Mouse (Mus musculus) hindbrain, embryonic 10.5 days (tissue): ENCODE measurements around the gene Vav1. TPM values are rescaled to one million over a fixed set of nuclear protein-coding genes. Genes with fewer than 3 reads are reported as not detected.
A peak's percentile ranks its signal among the peaks of the same experiment; 100 is the strongest.

ENCODE experiments used
- DNase-seq: peaks from one replicate; pipeline ENCODE4 v3.0.0-alpha.2; 2017; ENCODE audit warnings: low spot score
- H3K27ac ChIP-seq: fragments of 300-500 bp; sonication (generic); 2 replicates; pipeline ENCODE4 v1.5.1; 2016; ENCODE audit warnings: mild to moderate bottlenecking, moderate library complexity
- H3K27me3 ChIP-seq: fragments of 300-500 bp; sonication (generic); 2 replicates; pipeline ENCODE4 v1.6.1; 2016; ENCODE audit warnings: mild to moderate bottlenecking; ENCODE audit not compliant: poor library complexity, insufficient read depth, severe bottlenecking
- H3K36me3 ChIP-seq: fragments of 300-500 bp; sonication (generic); 2 replicates; pipeline ENCODE4 v1.6.1; 2016; ENCODE audit warnings: mild to moderate bottlenecking, moderate library complexity
- H3K4me1 ChIP-seq: fragments of 300-500 bp; sonication (generic); replicated peaks from 2 replicates; pipeline ENCODE4 v1.6.1; 2016; ENCODE audit warnings: mild to moderate bottlenecking
- H3K4me3 ChIP-seq: fragments of 300-500 bp; sonication (generic); 2 replicates; pipeline ENCODE4 v1.5.1; 2016; ENCODE audit warnings: mild to moderate bottlenecking, moderate library complexity
- H3K9me3 ChIP-seq: fragments of 300-500 bp; sonication (generic); 2 replicates; pipeline ENCODE4 v1.6.1; 2016; ENCODE audit warnings: mild to moderate bottlenecking, moderate library complexity
- WGBS: fragments of 180-500 bp; shearing (Covaris S2); methylation state at CpG from one replicate; pipeline ENCODE4 v1.1.7; 2016; 5-methylcytosine and 5-hydroxymethylcytosine counted together
- polyA plus RNA-seq: library from polyadenylated mRNA; unstranded; fragments of >200 nt; fragmentation: Nextera tagmentation; extraction: Ambion mirVana; gene quantifications from 2 replicates; pipeline ENCODE4 v1.2.1, GENCODE M21; 2016

Vav1 gene
- polyA plus RNA-seq, 1 experiment from 2014 or later, result 2.2 TPM

GRCm38 (mm10) chr17:57259742-57260141, 19.2 kb upstream of the Vav1 start:
- WGBS, result 95% methylated on average over 8 of the region's 8 CpGs
- Histone ChIP-seq H3K9me3 (no peaks in the 10 kb centered on the region), H3K27me3 (no peaks in the 10 kb centered on the region), H3K4me3 (no peak overlapping the region), H3K36me3 (peaks cover 97% of the 10 kb centered on the region), H3K27ac (no peak overlapping the region), H3K4me1 (peaks cover 1% of the 10 kb centered on the region; the same call in 1 of the 2 replicates)
- no peak for DNase-seq

GRCm38 (mm10) chr17:57260351-57260750, 18.5 kb upstream of the Vav1 start:
- H3K36me3 ChIP-seq, result peaks cover 91% of the 10 kb centered on the region

GRCm38 (mm10) chr17:57261286-57261685, 17.6 kb upstream of the Vav1 start:
- Histone ChIP-seq H3K4me3 (no peak overlapping the region), H3K4me1 (peaks cover 10% of the 10 kb centered on the region), H3K27ac (no peak overlapping the region), H3K27me3 (no peaks in the 10 kb centered on the region), H3K36me3 (peaks cover 81% of the 10 kb centered on the region), H3K9me3 (no peaks in the 10 kb centered on the region)
- DNase-seq, result no peak
- 94% methylated on average over 4 of the region's 4 CpGs for WGBS

More at GRCm38 (mm10) chr17:57260351-57260750, 18.5 kb upstream of the Vav1 start:
- Histone ChIP-seq H3K4me1 (peaks cover 7% of the 10 kb centered on the region), H3K4me3 (no peak overlapping the region), H3K27ac (no peak overlapping the region), H3K27me3 (no peaks in the 10 kb centered on the region), H3K9me3 (no peaks in the 10 kb centered on the region)
- 96% methylated on average over 9 of the region's 9 CpGs for WGBS
- no peak for DNase-seq

GRCm38 (mm10) chr17:57261796-57262195, 17.1 kb upstream of the Vav1 start:
- Histone ChIP-seq H3K27me3 (no peaks in the 10 kb centered on the region), H3K4me1 (peaks cover 10% of the 10 kb centered on the region), H3K36me3 (peaks cover 76% of the 10 kb centered on the region), H3K9me3 (no peaks in the 10 kb centered on the region), H3K27ac (no peak overlapping the region), H3K4me3 (no peak overlapping the region)
- DNase-seq, result no peak
- WGBS, result 53% methylated on average over 1 of the region's 1 CpGs

GRCm38 (mm10) chr17:57262901-57263550, 15.9 kb upstream of the Vav1 start:
- DNase-seq, result no peak

GRCm38 (mm10) chr17:57264164-57264563, 14.7 kb upstream of the Vav1 start:
- Histone ChIP-seq H3K27me3 (no peaks in the 10 kb centered on the region), H3K36me3 (peaks cover 54% of the 10 kb centered on the region), H3K27ac (no peak overlapping the region), H3K9me3 (no peaks in the 10 kb centered on the region), H3K4me3 (no peak overlapping the region), H3K4me1 (peaks cover 10% of the 10 kb centered on the region)
- WGBS, result 92% methylated on average over 2 of the region's 2 CpGs
- no peak for DNase-seq

More at GRCm38 (mm10) chr17:57262901-57263550, 15.9 kb upstream of the Vav1 start:
- no peaks in the 10 kb centered on the region for H3K27me3 ChIP-seq
- H3K4me3 ChIP-seq, result no peak overlapping the region
- WGBS, result 91% methylated on average over 17 of the region's 17 CpGs
- no peak overlapping the region for H3K27ac ChIP-seq
- peaks cover 10% of the 10 kb centered on the region for H3K4me1 ChIP-seq
- no peaks in the 10 kb centered on the region for H3K9me3 ChIP-seq
- peaks cover 65% of the 10 kb centered on the region for H3K36me3 ChIP-seq

GRCm38 (mm10) chr17:57264972-57265945, 13.6 kb upstream of the Vav1 start:
- peaks cover 43% of the 10 kb centered on the region for H3K36me3 ChIP-seq
- H3K27me3 ChIP-seq, result no peaks in the 10 kb centered on the region
- H3K4me3 ChIP-seq, result no peak overlapping the region
- DNase-seq, result no peak
- H3K4me1 ChIP-seq, result peaks cover 10% of the 10 kb centered on the region
- WGBS, result 31% methylated on average over 21 of the region's 22 CpGs
- no peak overlapping the region for H3K27ac ChIP-seq
- no peaks in the 10 kb centered on the region for H3K9me3 ChIP-seq

- H3K27me3 ChIP-seq, result peaks cover 10% of the 10 kb centered on the region; the same call in 1 of the 2 replicates
- WGBS, result 89% methylated on average over 6 of the region's 6 CpGs
- no peak overlapping the region for H3K27ac ChIP-seq
- peaks cover 10% of the 10 kb centered on the region for H3K4me1 ChIP-seq
- H3K36me3 ChIP-seq, result peaks cover 19% of the 10 kb centered on the region
- DNase-seq, result no peak
- no peak overlapping the region for H3K4me3 ChIP-seq
- no peaks in the 10 kb centered on the region for H3K9me3 ChIP-seq
These were observed 11.3 kb upstream of the Vav1 start for GRCm38 (mm10) chr17:57267556-57268126.

GRCm38 (mm10) chr17:57271301-57271700, 7.6 kb upstream of the Vav1 start:
- WGBS, result 75% methylated on average over 9 of the region's 9 CpGs
- H3K4me1 ChIP-seq, result peaks cover 17% of the 10 kb centered on the region
- H3K27ac ChIP-seq, result no peak overlapping the region
- no peaks in the 10 kb centered on the region for H3K36me3 ChIP-seq
- H3K27me3 ChIP-seq, result peaks cover 46% of the 10 kb centered on the region
- no peak overlapping the region for H3K4me3 ChIP-seq
- H3K9me3 ChIP-seq, result no peaks in the 10 kb centered on the region
- no peak for DNase-seq

GRCm38 (mm10) chr17:57273846-57274245, 5.1 kb upstream of the Vav1 start:
- 39% methylated on average over 7 of the region's 7 CpGs for WGBS
- H3K4me3 ChIP-seq, result no peak overlapping the region
- H3K9me3 ChIP-seq, result no peaks in the 10 kb centered on the region
- no peak for DNase-seq
- no peaks in the 10 kb centered on the region for H3K36me3 ChIP-seq
- H3K4me1 ChIP-seq, result peaks cover 23% of the 10 kb centered on the region
- H3K27ac ChIP-seq, result no peak overlapping the region
- H3K27me3 ChIP-seq, result peaks cover 50% of the 10 kb centered on the region

GRCm38 (mm10) chr17:57274686-57275085, 4.2 kb upstream of the Vav1 start:
- H3K9me3 ChIP-seq, result no peaks in the 10 kb centered on the region
- H3K36me3 ChIP-seq, result no peaks in the 10 kb centered on the region
- 7% methylated on average over 15 of the region's 15 CpGs for WGBS
- H3K4me3 ChIP-seq, result peak overlapping the region; percentile 54
- peaks cover 57% of the 10 kb centered on the region for H3K27me3 ChIP-seq
- H3K4me1 ChIP-seq, result peaks cover 23% of the 10 kb centered on the region
- H3K27ac ChIP-seq, result no peak overlapping the region
- no peak for DNase-seq

GRCm38 (mm10) chr17:57275111-57275996, 3.5 kb upstream of the Vav1 start:
- Histone ChIP-seq H3K4me3 (peak overlapping the region; percentile 54), H3K4me1 (peaks cover 23% of the 10 kb centered on the region), H3K36me3 (no peaks in the 10 kb centered on the region), H3K27me3 (peaks cover 59% of the 10 kb centered on the region), H3K27ac (no peak overlapping the region), H3K9me3 (no peaks in the 10 kb centered on the region)
- 1% methylated on average over 53 of the region's 53 CpGs for WGBS
- peak; percentile 64 for DNase-seq
